Mouse (Mus musculus) forebrain, embryonic 10.5 days (tissue): ENCODE measurements at regions not wholly inside any gene's neighbourhood (a gene's known extent, or its start where the extent isn't known, plus 50 kb on each side); places are given as distances from the start of the nearest gene placed in this dataset.

Source experiments
- DNase-seq: peaks from one replicate; pipeline ENCODE4 v3.0.0-alpha.2; 2017; ENCODE audit warnings: low spot score; ENCODE audit errors: extremely low spot score
- H3K27ac ChIP-seq: fragments of 300-500 bp; sonication (generic); 2 replicates; pipeline ENCODE4 v1.5.1; 2016; ENCODE audit warnings: mild to moderate bottlenecking
- H3K27me3 ChIP-seq: fragments of 300-500 bp; sonication (generic); 2 replicates; pipeline ENCODE4 v1.6.1; 2016; ENCODE audit warnings: mild to moderate bottlenecking; ENCODE audit not compliant: poor library complexity, severe bottlenecking
- H3K36me3 ChIP-seq: fragments of 300-500 bp; sonication (generic); replicated peaks from 2 replicates; pipeline ENCODE4 v1.6.1; 2016; ENCODE audit warnings: mild to moderate bottlenecking, moderate library complexity
- H3K4me1 ChIP-seq: fragments of 300-500 bp; sonication (generic); 2 replicates; pipeline ENCODE4 v1.6.1; 2016
- H3K4me3 ChIP-seq: fragments of 300-500 bp; sonication (generic); 2 replicates; pipeline ENCODE4 v1.5.1; 2016; ENCODE audit warnings: mild to moderate bottlenecking, moderate library complexity
- H3K9me3 ChIP-seq: fragments of 300-500 bp; sonication (generic); 2 replicates; pipeline ENCODE4 v1.6.1; 2016; ENCODE audit warnings: mild to moderate bottlenecking, moderate library complexity
- WGBS: fragments of 180-500 bp; shearing (Covaris S2); methylation state at CpG from one replicate; pipeline ENCODE4 v1.1.7; 2016; 5-methylcytosine and 5-hydroxymethylcytosine counted together

DNA sequence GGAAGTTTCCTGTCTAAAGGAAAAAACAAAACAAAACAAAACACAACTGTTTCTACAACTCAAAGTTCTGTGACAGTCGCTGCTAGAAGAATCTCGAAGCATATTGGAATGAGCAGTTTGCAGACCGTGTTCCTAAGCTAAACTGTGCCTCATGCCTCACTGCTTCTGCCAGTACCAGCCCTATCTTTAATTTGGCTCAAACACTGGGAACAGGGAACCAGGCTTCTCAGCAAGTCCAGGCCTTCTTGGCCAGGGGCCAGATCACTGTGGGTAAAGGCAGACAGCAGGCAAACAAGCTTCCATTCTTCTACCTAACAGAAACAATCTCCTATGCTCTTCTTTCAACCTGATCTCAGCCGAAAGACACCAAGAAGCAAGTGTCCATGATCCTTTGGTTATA lies 56.5 kb downstream of the Tmsb4x start:
- WGBS = 91% methylated on average over 4 of the region's 4 CpGs
- DNase-seq = no peak
- Histone ChIP-seq H3K9me3 (no peaks in the 10 kb centered on the region), H3K4me3 (no peak overlapping the region), H3K27me3 (peaks cover 99% of the 10 kb centered on the region), H3K36me3 (no peaks in the 10 kb centered on the region), H3K4me1 (peaks cover 7% of the 10 kb centered on the region; the same call in 1 of the 2 replicates), H3K27ac (no peak overlapping the region)

DNA sequence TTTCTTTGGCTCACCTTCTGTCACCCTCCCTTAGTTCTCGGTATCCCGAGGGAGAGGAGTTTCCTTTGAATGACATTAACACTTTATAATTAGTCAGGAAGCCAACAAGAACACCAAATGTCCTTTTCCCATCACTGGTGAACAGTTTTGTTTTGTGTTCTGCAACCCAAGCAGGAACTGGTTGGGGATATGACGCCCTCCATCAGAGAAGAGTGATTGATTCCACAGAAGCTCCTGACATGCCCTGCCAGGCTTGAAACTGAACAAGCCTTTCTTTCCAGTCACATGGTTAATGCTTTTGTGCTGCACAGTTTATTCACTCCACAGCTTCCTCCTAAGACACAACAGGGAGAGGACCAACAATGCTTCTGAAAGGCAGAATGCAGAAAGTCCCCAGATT lies 57.8 kb downstream of the Tmsb4x start:
- no peak overlapping the region for H3K4me3 ChIP-seq
- DNase-seq = no peak
- 69% methylated on average over 3 of the region's 3 CpGs for WGBS
- no peak overlapping the region for H3K27ac ChIP-seq
- H3K27me3 ChIP-seq = peaks cover 99% of the 10 kb centered on the region
- peaks cover 7% of the 10 kb centered on the region; the same call in 1 of the 2 replicates for H3K4me1 ChIP-seq
- H3K9me3 ChIP-seq = no peaks in the 10 kb centered on the region
- no peaks in the 10 kb centered on the region for H3K36me3 ChIP-seq

DNA sequence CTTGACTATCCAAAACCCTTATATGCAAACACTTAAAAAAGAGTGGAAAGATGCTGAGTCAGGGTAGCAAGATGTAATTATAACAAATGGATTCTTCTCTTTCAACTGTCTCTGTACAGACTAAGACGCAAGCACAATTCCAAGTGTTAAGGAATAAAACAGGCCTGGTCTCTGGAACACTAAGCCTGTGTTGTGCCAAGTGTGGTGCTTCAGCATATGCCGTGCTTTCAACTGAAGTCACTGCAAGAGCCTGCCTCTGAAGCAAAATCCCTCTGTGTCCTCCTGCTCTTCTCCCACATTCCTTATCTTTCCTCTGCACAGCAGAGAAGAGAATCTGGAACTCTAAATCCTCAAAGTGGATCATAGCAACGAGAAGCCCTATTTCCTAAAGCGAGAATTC lies 59.7 kb downstream of the Tmsb4x start:
- Histone ChIP-seq H3K27ac (no peak overlapping the region), H3K9me3 (no peaks in the 10 kb centered on the region), H3K27me3 (peaks cover 99% of the 10 kb centered on the region), H3K36me3 (no peaks in the 10 kb centered on the region), H3K4me3 (no peak overlapping the region), H3K4me1 (peaks cover 7% of the 10 kb centered on the region; the same call in 1 of the 2 replicates)
- 87% methylated on average over 4 of the region's 4 CpGs for WGBS
- no peak for DNase-seq

DNA sequence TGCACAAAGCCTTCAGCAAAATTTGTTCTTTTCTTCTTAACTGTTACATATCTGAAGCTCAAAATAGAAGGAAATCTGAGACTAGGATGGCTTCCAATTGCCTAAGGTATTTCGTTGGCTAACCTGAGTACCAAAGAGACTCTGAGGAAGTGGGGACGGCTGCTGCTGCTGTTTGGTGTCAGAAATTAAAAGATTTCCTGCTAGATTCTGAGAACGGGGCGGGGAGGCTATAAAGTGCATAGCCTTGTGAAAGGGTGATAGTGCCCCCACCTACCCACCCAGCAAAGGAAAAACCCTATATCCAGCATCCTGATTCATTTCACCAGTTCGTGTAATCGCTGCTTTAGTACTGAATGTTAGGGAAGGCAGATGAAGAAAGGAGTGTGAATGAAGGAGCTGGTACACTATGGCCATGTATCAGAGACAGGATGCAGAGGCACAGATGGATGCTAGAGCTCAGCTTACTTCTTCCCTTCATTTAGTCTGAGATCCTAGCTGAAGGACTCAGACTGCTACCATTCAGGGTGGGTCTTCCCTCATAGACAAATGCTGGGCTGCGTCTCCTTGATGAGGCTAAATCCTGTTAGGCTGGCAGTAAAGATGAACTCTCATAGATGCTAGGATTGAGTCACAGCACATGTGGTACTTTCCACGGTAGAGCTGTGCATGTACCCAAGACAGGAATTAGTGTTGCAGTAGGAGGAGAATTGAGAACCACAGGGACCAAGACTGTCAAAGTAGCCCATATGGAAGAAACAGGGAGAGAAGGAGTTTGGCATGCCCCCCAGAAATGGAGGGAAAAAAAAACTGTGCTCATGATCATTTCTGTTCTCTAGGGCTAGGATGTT lies 62.4 kb downstream of the Tmsb4x start:
- DNase-seq = no peak
- Histone ChIP-seq H3K9me3 (no peaks in the 10 kb centered on the region), H3K27me3 (peaks cover 97% of the 10 kb centered on the region), H3K36me3 (no peaks in the 10 kb centered on the region), H3K4me3 (no peak overlapping the region), H3K27ac (no peak overlapping the region), H3K4me1 (peaks cover 5% of the 10 kb centered on the region; the same call in 1 of the 2 replicates)
- 85% methylated on average over 8 of the region's 8 CpGs for WGBS

DNA sequence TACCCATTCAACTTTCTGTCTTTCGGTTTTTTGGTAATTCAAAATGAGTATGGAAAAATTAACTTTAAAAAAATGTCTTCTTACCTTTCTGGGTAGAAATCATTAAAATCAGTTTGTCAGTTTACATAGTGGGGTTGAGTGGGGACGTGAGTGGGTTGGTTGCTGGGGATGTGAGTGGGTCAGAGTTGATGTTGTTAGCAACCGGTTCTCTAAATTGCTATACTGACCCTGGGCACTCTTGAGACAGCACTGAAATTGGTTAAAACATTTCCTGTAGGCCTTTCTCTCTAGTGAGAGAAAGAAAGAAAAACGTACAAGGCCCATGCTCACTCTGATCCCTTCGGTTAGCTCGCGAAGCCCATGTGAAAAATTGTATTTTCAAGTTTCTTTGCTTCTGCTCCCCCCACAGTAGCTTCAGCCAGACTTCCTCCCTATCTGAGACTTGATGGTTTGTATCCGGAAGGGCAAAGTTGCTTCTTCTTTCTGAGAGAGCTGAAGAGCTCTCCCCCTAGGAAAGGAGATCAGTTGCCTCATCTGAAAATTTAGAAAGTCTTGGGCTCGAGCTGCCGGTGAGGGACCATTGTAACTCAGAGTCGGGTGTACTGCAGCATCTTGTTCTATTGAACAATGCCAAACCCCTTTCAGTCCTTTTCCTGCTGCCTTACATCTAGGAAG lies 63.5 kb downstream of the Tmsb4x start:
- Histone ChIP-seq H3K9me3 (no peaks in the 10 kb centered on the region), H3K4me3 (no peak overlapping the region), H3K27me3 (peaks cover 98% of the 10 kb centered on the region), H3K36me3 (no peaks in the 10 kb centered on the region), H3K4me1 (no peaks in the 10 kb centered on the region), H3K27ac (no peak overlapping the region)
- 83% methylated on average over 11 of the region's 11 CpGs for WGBS
- DNase-seq = no peak

DNA sequence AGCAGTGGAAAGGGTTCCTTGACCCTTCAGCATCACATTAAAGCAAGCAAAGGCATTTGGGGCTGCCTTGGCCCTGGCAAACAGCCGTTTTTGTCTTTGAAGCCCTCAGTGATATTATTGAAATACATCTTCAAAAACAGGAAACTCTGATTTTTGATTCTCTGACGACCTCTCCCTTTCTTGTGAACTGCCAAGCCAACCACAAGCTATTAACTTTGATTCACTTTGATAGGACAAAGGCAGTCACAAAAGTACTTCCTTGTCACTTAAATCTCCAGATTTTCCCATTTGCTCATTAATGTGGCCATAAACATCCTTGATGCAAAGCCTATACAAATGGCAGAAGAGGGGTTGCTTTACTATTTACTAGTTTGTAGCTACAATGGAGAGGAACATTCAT lies 70.0 kb downstream of the Tmsb4x start:
- Histone ChIP-seq H3K9me3 (no peaks in the 10 kb centered on the region), H3K27ac (no peak overlapping the region), H3K36me3 (no peaks in the 10 kb centered on the region), H3K4me3 (no peak overlapping the region), H3K4me1 (no peaks in the 10 kb centered on the region), H3K27me3 (peaks cover 96% of the 10 kb centered on the region)
- WGBS = 75% methylated on average over 2 of the region's 2 CpGs
- DNase-seq = no peak

DNA sequence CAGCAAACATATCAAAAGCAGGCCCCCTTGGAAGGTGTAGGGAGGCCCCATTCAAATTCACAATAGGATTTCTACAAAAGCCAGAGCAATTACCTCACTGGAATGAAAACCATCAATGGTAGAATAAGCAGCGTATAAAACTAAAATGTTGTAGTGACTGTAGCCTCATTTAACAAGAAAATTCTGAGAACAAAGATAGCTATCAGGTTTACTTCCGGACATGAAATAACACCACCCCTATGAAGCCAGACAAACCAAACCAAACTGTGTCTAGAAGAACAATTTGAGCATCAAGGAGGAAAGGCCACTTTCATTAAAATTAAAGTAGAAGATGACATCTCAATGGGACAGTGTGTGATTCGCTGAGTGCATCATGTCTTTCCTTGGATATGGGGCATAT lies 74.9 kb downstream of the Tmsb4x start:
- WGBS = 92% methylated on average over 3 of the region's 3 CpGs
- no peak overlapping the region for H3K27ac ChIP-seq
- H3K9me3 ChIP-seq = no peaks in the 10 kb centered on the region
- peaks cover 98% of the 10 kb centered on the region for H3K27me3 ChIP-seq
- no peaks in the 10 kb centered on the region for H3K36me3 ChIP-seq
- H3K4me3 ChIP-seq = no peak overlapping the region
- H3K4me1 ChIP-seq = no peaks in the 10 kb centered on the region
- no peak for DNase-seq

DNA sequence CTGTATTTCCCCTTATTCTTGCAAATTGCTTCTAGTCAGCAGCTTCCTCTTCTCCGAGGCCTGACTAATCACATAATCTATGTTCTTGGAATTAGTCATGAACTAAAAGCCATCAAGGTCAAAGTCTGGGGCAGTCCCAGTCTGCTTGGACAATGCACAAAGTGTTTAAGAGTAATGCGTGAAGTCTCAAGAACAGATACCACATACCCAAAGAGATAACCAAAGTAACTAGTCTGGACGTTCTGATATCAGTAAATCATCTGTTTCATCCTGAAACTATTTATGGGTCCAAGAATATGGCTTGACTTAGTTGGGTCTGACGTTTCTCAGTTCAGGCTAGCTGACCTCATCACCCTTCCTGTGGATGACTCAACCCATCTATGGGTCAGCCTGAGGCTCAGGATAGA lies 76.1 kb downstream of the Tmsb4x start:
- no peaks in the 10 kb centered on the region for H3K9me3 ChIP-seq
- no peak for DNase-seq
- H3K4me3 ChIP-seq = no peak overlapping the region
- no peaks in the 10 kb centered on the region for H3K36me3 ChIP-seq
- H3K4me1 ChIP-seq = no peaks in the 10 kb centered on the region
- WGBS = 81% methylated on average over 4 of the region's 4 CpGs
- no peak overlapping the region for H3K27ac ChIP-seq
- H3K27me3 ChIP-seq = peaks cover 93% of the 10 kb centered on the region

DNA sequence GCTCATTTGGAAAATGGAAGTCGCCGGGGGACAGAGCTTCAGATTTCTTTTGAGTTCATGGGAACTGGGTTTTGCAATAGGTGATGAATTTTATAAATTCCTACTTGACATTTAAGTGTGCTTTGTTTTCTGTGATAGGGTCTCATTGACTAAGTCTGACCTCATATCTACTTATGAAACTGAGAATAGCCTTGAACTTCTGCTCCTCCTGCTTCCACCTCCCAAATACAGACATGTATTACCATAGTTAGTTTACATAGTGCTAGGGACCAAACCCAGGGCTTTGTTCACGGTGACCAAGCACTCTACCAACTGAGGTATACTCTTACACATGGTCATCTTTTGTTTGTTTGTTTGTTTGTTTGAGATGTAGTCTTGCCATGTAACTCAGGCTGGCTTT lies 77.8 kb downstream of the Tmsb4x start:
- no peaks in the 10 kb centered on the region for H3K4me1 ChIP-seq
- no peaks in the 10 kb centered on the region for H3K9me3 ChIP-seq
- no peak overlapping the region for H3K4me3 ChIP-seq
- no peaks in the 10 kb centered on the region for H3K36me3 ChIP-seq
- H3K27ac ChIP-seq = no peak overlapping the region
- WGBS = 83% methylated on average over 3 of the region's 3 CpGs
- H3K27me3 ChIP-seq = peaks cover 94% of the 10 kb centered on the region
- no peak for DNase-seq

DNA sequence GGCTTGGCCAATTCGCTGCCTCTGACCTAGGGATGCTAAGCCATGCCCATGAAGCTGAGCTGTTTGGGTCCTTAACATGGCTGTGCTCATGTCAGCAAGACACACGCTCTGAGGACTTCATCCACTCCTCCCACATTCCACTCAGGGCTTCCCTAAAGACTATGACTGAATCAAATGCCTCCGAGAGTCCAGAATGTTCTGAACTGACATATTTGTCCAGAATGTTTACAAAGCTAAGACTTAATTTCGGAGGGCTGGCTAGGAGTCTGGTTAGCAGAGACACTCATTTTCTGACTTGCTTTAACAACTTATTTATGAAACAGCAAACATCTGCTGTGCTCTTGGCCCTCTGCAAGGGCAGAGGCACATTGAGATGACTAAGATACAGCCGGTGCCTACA lies 78.5 kb downstream of the Tmsb4x start:
- Histone ChIP-seq H3K4me3 (no peak overlapping the region), H3K36me3 (no peaks in the 10 kb centered on the region), H3K27ac (no peak overlapping the region), H3K9me3 (no peaks in the 10 kb centered on the region), H3K27me3 (peaks cover 94% of the 10 kb centered on the region), H3K4me1 (no peaks in the 10 kb centered on the region)
- no peak for DNase-seq
- WGBS = 85% methylated on average over 5 of the region's 5 CpGs

DNA sequence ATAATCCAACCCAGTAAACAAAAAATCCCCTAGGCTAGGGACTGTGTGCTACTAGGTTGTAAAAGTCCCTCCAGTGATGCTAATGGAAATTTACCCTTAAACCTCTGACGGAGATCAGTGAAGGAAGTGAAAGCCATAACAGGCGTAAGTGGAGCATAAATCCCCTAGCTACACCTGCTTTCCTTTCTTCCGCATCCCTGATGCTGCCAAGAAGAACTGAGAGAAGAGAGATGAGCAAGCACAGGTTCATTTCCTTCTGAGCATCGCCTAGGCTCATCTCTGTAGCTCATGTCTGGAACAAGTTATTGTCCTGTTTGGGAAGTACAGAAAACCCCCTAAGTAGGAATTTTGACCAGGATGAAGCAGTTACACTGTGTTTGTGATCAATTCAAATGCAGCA lies 89.8 kb downstream of the Tmsb4x start:
- WGBS = 89% methylated on average over 4 of the region's 4 CpGs
- DNase-seq = no peak
- H3K27me3 ChIP-seq = peaks cover 97% of the 10 kb centered on the region

DNA sequence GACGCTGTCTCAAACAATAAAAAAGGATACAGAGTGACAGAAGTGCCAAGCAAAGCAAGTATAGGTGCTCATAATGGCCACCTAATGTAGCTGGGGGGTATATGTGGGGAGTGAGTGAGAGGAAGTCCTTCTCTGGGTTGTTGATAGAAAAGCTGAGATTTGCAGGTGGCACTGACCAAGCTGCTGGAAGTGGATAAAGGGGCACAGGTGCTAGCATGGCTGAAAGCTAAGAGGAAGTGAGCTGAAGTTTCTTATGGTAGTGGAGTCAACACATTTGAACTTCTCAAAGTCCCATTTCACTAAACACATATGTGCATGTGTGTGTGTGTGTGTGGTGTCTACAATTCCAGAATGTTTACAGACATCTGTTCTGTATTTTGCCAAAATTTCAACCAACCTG lies 94.0 kb downstream of the Tmsb4x start:
- no peak overlapping the region for H3K27ac ChIP-seq
- H3K4me3 ChIP-seq = no peak overlapping the region
- 78% methylated on average over 1 of the region's 1 CpGs for WGBS
- no peaks in the 10 kb centered on the region for H3K4me1 ChIP-seq
- H3K27me3 ChIP-seq = peaks cover 94% of the 10 kb centered on the region
- H3K36me3 ChIP-seq = no peaks in the 10 kb centered on the region
- DNase-seq = no peak
- no peaks in the 10 kb centered on the region for H3K9me3 ChIP-seq

More for the DNA sequence above, 89.8 kb downstream of the Tmsb4x start:
- no peak overlapping the region for H3K27ac ChIP-seq
- H3K9me3 ChIP-seq = no peaks in the 10 kb centered on the region
- no peaks in the 10 kb centered on the region for H3K36me3 ChIP-seq
- no peak overlapping the region for H3K4me3 ChIP-seq
- H3K4me1 ChIP-seq = no peaks in the 10 kb centered on the region
